Mouse (Mus musculus): ENCODE measurements at regions not wholly inside any gene's neighbourhood (a gene's known extent, or its start where the extent isn't known, plus 50 kb on each side); places are given as distances from the start of the nearest gene placed in this dataset.
A peak's percentile ranks its signal among the peaks of the same experiment; 100 is the strongest.
"Not testable (repeated sequence)": the region's sequence is repeated elsewhere in the genome, so short reads cannot be mapped to it uniquely, and the experiment has no call there.

DNA sequence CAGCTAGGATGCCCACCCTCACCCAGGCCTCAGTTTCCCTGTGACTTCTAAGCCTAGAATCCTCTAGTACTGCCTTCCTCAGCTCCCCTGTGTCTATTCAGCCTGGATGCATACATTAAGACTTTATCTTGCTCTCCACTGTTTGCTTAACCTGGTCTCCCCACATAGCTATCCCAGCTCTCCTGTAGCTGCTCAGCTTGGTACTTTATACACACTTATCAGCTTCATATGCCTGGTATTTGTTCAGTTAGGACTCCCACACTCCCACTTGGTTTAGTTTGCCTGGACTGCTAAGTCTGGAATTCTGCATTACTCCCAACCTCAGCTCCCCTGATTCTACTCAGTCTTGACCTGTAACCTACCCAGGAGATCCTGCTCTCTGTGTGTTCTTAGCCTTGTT is 147.7 kb downstream of the Tmem121 start:
- no peak for DNase-seq (ENCODE audit: low read depth, low spot score)

DNA sequence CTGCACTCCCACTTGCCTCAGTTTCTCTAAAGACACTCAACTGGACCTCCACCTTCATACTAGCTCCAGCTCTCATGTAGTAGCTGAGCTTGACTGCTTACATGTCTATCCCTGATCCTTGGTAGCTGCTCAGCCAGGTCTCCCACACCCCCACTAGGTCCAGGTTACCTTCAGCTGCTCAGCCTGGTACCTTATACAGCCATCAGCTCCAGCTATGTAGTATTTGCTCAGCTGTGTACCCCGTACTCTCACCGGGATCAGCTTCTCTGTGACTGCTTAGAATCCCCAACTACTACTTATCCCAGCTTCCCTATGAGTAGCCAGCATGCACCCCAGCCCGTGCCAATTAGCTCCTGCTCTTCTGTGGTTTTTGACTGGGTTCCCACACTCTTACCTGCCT is 148.1 kb downstream of the Tmem121 start:
- not testable (repeated sequence) for DNase-seq (ENCODE audit: low read depth, low spot score)

DNA sequence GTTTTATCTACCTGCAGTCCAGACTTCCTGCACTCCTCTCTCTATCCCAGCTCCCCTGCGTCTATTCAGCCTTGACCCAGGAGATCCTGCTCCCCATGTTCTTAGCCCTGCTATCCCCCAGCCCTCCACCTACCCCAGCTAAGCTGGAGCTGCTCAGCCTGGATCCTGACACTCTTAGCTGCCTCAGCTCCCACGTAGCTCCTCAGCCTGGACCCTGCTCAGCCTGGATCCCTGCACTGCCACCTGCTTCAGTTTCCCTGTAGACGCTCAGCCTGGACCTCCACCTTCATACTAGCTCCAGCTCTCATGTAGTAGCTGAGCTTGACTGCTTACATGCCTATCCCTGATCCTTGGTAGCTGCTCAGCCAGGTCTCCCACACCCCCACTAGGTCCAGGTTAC is 151.5 kb downstream of the Tmem121 start:
- DNase-seq (ENCODE audit: low read depth, low spot score): no peak

DNA sequence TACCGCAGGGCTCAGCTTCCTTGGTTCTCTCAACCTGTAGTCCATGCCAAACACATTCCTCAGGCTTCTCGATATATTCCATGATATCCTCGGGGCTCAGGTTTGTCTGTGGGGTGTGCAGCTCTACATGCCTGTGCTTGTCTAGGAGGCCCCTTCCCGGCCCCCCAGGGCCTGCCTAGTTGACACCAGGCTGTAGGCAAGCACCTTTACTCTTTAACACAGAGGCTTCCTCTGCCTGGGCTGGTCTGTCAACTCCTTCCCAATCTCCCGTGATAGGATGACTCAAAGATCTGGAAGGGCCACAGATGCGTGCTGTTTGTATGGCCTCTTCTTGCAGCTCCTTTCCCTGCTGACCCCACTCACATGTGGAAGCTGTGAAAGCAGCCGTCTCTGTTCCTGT is 150.4 kb upstream of the Adam6b start:
- no peak for DNase-seq (ENCODE audit: low read depth, low spot score)

DNA sequence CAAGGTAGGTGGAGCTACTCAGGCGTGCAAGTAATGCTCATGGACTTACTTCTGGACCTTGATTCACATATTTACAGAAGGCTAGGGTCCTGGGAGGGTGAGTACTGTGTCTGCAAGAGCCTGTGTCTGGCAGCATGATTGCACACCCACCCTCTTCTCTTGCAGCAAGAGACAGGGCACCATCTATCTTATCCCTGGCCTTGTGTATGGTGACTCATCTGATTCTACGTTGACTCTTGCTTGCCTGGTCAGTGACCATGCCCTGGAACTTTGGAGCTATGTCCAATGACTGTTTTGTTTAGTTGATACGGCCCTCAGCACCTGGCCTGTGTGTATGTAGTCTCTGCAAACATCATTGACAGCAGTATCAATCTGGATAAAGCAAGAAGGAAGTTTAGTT is 148.3 kb upstream of the Adam6b start:
- no peak for DNase-seq (ENCODE audit: low read depth, low spot score)

DNA sequence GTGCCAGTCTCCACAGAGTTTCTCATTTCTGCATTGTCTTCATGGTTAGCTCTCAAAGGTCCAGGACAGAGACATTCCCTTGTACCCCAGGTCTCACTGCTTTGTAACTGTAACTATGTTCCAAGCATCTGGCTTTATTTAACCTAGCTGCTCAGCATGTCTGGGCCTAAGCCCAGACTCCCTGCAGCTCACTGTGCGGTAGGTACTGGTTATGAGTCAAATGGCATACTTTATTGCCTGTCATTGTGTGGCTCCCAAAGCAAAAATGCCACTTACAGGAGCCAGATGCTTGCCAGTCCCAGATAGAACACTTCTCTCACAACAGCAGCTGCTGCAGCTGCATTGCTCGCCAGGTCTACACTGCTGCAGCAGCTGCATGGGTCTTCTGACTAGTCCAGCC is 134.2 kb upstream of the Adam6b start:
- no peak for DNase-seq (ENCODE audit: low read depth, low spot score)

DNA sequence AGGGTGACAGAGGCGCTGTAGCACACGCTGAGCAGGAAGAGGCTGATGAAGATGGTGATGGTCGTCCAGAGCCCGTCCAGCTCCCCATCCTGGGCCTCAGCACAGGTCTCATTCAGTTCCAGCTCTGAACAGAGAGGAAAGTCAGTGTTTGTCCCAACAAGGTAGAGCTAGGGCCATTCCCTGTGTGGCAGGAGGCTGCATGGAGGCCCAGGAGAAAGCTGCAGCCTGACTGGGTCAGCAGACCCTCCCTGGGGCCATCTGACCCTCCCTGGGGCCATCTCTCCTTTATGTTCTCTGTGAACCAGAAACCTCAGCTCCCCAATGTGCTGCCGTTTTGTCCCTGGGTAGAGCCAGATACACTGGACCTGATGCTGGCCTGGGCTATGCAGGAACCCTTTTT is 131.2 kb upstream of the Adam6b start:
- no peak for DNase-seq (ENCODE audit: low read depth, low spot score)

DNA sequence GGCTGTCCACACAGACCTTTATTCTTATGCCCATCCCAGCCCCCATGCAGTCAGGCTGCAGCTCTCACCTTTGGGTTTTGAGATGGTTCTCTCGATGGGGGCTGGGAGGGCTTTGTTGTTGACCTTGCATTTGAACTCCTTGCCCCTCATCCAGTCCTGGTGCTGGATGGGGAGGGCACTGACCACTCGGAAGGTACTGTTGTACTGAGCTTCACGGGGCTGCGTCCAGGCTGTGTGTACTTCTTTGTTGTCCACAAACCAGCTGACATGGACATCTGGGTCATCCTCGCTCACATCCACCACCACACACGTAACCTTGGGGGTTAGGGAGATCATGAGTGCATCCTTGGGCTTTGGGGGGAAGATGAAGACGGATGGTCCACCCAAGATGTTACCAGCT is 129.3 kb upstream of the Adam6b start:
- DNase-seq (ENCODE audit: low read depth, low spot score): no peak

DNA sequence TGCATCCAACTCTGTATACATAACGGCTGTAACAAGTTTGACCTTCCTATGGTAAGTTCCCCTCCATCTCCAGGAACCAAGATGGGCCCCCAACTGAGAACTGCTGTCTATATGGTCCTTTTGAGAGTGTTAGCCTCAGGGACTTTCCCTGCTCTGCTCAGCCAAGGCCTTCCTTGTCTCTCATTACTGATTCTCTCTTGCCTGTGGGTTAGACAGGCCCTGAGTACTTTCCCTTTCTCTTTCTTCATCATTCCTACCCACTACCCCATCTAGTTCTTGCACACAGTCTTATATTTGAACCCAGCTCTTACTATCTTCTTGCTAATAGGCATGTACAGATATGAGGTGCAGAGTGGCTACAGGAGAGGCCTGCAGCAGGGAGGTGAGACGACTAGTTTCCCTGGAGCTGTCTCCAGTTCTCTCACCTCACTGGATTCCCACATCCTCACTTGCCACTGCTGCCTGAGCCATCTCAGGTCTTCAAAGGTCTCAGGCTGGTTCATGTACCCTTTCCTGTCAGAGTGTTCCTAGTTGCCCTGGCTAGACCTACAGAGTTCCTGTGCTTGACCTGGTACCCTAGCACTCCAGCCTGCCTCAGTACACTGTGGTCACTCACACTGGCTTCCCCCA is 126.8 kb upstream of the Adam6b start:
- DNase-seq (ENCODE audit: low read depth, low spot score): no peak

DNA sequence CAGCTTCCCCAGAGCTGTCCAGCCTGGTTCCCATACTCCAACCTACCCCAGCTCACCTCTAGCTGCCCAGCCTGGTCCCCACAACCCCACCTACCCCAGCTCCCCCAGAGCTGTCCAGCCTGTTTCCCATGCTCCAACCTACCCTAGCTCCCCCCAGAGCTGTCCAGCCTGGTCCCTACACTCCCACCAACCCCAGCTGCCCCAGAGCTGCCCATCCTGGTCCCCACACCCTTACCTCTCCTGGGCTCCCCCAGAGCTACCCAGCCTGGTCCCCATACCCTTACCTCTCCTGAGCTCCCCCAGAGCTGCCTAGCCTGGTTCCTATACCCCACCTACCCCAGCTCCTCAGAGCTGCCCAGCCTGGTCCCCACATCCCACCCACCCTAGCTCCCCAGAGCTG is 125.3 kb upstream of the Adam6b start:
- no peak for DNase-seq (ENCODE audit: low read depth, low spot score)

DNA sequence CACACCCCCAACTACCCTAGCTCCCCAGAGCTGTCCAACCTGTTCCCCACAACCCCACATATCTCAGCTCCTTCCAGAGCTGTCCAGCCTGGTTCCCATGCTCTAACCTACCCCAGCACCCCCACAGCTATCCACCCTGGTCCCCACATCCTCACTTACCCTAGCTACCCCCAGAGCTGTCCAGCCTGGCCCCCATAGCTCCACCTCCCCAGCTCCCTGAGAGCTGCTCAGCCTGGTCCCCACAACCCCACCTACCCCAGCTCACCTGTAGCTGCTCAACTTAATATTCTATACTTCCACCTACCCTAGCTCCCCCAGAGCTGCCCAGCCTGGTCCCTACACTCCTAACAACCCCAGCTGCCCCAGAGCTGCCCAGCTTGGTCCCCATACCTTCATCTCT is 124.9 kb upstream of the Adam6b start:
- DNase-seq (ENCODE audit: low read depth, low spot score): no peak

DNA sequence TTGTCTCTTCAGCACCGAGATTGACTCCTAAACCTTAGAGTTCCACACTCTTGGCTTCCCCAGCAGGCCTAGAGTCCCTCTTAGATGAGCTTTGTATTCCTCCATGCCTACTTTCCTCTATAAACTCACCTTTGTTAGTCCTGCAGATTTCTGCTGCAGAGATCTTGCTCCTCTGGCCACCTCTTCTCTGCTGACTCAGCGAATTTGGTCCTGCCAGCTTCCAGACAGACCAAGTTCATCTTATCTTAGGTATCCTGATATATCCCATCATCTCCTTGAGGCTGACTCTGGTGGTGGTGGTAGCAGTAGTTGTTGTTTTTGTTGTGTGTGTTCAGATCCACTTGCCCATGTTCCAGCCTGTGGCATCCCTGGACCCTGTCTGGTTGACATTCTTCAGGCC is 123.5 kb upstream of the Adam6b start:
- DNase-seq (ENCODE audit: low read depth, low spot score): no peak

DNA sequence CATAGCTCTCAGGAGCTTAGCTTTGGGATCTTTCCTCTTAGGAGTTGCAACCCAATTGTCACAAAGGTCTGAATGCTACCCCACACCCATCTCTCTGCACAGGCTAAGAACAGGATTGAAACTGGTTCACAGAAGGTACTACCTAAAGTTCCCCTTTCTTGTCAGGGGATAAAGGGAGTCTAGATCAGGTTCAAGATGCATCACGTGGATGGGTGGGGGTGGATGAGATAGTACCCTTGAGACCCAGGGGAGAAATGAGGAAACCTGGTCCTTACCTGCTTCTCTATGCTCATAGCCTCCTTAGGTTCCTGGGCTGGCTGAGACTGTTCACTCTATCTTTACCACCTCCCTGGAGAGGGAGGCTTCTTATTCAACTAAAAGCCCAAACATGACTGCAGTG is 122.9 kb upstream of the Adam6b start:
- no peak for DNase-seq (ENCODE audit: low read depth, low spot score)

DNA sequence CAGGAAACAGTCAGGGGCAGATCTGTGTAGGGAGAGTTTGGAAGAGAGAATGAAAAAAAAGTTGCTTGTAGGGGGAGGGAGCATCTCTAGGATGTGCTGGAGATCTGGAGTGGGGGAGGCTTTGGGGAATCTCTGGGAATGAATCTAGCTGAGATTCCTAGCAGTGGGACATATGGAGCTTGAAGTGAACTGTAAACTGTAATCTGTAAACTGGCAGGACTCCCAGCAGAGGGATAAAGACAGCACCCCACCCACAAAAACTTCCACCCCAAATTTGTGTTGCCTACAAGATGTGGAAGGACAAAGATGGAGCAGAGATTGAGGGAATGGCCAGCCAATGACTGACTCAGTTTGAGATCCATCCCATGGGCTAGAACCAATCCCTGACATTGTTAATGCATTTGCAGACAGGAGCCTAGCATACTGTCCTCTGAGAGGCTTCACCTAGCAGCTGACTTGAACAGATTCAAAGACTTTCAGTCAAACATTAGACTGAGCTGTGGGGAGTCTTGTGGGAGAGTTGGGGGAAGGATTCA is 87.7 kb upstream of the Adam6b start:
- DNase-seq (ENCODE audit: low read depth, low spot score): peak; percentile 62

DNA sequence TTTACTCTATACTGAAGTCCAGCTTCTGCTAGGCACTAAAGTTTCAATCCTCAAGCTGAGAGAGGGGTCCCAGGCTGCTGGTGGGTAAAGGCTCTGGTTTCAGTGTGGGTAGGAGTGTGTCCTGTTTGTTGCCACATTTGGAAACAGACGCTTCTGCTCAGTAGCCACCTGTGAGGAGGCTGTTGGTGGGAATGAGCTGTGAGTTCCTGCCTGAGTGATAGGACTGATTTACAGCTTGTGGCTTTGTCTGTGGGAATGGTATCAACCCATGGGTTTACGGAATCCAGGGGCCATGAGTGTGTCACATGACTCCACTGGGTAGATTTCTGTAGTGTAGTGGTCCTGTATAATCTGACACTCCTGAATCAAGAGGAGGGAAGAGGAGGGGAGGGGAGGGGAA is 86.5 kb upstream of the Adam6b start:
- no peak for DNase-seq (ENCODE audit: low read depth, low spot score)

DNA sequence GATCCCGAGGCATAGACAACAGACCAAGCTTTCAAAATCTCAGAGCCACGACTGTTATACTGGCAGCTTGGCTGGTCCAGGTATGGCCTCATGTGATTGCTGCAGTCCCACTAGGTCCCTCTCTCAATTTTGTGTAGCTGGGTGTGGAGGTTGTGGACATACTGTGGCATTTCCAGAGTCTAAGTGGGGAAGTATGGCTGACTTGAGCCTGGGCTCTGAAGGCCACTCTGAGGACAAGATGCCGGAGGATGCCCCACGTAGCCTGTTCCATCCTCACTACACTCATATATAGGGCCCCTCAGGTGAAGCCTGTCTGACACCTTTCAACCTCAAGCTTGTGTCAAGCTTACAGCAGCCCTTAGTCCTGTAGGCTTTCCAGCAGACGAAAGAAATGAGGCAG is 78.2 kb upstream of the Adam6b start:
- no peak for DNase-seq (ENCODE audit: low read depth, low spot score)

DNA sequence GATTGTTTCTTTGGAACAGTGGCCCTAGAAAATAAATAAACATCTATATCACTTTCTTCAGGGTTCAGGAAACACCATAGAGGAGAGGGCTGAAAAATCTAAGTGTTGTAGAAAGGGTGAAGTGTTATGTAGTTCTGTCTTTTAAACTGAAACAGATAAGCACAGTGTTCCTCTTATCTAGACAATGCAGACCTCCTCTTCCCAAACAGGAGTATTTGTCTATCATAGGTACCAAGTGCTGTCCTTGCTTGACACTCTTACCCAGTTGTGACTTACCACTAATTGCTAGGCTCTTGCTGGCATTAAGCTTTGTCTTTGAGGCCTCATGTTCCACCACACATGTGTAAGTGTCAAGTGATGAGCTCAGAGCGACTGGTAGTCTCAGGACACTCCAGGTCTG is 75.3 kb upstream of the Adam6b start:
- DNase-seq (ENCODE audit: low read depth, low spot score): no peak

DNA sequence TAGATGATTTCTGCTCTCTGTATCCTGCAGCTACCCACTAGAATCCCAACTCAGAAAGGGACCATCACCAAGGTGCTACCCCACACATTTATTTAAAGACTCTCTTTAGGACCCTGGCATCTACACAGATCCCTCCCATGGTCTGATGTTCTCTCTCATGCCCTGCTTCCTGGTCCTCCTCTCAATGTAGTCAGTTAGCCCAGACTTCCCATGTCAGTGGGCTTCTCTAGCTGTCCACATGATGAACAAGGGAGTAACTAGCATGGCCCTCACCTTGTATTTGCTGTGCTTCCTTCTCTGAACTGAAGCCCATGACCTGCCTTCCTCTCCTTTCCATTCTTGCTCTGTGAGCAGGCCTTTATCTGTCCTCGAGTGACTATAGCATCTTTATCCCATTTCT is 71.8 kb upstream of the Adam6b start:
- DNase-seq (ENCODE audit: low read depth, low spot score): no peak

DNA sequence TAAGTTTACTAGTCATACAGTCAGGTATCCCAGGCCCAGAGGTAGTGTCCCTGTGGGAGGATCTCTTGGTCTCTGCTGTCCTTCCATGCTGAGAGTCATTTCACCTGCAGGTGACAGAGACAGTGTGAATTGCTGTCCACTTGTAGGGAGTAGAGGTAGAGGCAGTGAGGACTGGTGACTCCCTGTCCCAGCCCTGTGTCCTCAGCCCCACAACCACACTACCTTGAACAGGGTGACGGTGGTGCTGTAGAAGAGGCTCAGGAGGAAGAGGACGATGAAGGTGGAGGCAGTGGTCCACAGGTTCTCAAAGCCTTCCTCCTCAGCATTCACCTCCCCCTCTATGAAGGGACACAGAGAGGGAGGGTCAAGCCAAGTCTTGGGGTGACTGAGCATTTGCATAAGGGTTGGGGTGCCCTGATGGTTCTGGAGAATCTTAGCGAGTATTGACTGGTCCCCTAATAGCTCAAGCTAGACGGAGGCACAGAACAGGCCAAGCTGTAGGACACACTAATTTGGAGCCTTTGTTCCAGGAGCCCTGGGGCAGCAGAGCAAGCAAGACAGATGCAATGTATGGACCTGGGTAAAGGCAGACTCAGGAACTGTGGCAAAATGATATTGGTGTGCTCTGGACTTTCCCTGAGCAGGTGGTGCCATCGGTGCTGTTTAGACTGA is 70.4 kb upstream of the Adam6b start:
- DNase-seq (ENCODE audit: low read depth, low spot score): no peak

DNA sequence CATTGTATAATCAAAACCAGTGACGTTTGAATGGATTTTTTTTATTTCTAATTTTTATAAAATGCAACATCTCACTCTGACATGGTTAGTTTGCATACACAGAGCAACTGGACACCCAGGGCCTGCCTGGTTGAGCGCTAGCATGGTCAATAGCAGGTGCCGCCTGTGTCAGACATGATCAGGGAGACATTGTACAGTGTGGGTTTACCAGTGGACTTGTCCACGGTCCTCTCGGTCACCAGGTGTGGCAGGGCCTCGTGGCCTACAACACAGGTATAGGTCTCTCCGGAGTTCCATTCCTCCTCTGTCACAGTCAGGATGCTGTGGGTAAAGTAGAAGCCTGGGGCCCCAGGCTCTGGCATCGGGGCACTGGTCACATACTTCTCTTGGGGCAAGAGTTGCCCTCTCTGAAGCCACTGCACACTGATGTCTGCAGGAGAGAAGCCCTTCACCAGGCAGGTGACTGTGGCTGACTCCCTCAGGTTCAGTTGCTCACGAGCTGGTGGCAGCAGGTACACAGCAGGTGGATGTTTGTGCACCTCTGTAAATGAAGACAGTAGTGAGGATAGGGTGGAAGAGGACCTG is 68.5 kb upstream of the Adam6b start:
- DNase-seq (ENCODE audit: low read depth, low spot score): no peak

DNA sequence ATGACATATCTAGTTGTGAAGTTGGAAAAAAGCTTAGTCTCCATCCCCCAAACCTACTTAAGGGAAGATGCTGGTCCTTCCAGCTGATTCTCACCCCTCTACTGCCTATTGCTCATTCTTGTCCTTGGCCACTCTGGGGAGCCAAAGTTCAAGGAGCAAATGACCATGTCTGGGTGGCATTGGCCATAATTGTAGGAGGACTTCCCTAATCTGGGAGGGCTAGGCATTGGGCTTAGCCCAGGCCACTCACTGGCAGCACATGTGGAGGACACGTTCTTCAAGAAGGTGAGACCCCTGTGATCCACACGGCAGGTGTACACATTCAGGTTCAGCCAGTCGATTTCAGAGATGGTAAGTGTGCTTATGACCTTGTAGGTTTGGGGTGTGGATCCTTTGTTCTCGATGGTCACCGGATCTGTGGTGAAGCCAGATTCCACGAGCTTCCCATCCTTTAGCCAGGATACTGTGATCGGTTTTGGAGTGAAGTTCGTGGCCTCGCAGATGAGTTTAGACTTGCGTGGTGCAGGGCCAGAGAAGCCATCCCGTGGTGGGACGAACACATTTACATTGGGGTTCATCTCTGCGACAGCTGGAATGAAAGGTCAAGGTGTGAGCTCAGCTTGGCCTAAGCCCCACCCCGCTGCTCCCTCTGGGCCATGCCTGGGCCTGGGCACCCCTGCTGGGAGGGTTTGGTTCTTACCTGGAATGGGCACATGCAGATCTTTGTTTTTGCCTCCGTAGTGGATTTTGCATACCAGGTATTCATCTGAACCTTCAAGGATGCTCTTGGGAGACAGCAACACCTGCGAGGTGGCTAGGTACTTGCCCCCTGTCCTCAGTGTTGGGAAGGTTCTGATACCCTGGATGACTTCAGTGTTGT is 67.4 kb upstream of the Adam6b start:
- no peak for DNase-seq (ENCODE audit: low read depth, low spot score)

DNA sequence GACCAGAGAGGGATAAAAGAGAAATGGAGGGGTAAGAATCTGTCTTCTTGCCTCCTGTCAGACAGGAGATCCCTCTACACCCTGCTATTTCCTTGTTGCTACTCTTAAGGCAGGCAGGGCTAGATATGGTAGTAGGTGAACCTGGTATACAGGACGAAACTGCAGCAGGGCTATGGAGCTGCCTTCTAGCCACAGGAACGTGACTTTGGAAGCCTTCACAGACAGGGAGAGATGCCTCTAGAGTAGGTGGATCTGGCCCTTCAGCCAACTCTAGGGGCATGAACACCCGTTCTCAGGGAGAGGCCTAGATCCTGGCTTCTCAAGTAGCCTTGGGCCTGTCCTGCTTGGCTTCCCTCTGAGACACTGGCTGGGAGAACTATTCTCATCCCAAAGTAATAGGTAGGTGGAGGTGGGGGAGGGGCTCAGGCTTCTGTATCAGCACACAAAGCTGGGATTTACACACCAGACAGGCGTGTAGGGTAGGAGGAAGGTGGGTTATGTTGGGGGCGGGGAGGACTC is 66.5 kb upstream of the Adam6b start:
- DNase-seq (ENCODE audit: low read depth, low spot score): no peak
